Mouse (Mus musculus): Measurements from ENCODE around the gene Rab1a.
"Not testable (repeated sequence)": the region's sequence is repeated elsewhere in the genome, so short reads cannot be mapped to it uniquely, and the experiment has no call there.

Rab1a gene

DNA sequence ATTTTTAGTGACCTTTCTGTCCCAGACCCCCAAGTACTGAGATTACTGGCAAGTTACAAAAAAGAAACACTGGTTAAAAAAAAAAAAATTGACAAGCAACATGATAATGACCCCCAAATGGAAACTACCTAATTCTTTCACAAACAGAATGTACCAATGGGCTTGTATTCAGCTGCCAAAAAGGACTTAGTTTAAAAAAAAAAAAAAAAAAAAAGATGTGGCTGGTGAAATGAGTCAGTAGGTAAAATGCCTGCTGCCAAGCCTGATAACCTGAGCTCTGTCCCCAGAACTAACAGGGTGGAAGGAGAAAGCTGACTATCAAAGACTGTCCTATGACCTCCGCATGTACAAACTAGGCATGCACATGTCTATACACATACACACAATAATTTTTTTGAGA, 16.0 kb downstream of the Rab1a start:
- DNase-seq (ENCODE audit: low read depth, low spot score), result no peak

DNA sequence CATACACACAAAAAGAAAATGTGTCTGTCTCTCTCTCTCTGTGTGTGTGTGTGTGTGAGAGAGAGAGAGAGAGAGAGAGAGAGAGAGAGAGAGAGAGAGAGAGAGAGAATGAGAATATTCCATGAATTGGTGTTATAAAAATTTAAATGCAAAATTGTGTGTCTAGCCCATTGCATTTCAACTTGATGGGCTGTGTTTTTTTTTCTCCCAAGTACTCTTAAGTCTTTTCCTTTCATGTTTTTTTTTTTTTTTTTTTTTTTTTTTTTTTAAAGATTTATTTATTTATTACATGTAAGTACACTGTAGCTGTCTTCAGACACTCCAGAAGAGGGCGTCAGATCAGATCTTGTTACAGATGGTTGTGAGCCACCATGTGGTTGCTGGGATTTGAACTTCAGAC, 20.4 kb downstream of the Rab1a start:
- not testable (repeated sequence) for DNase-seq (ENCODE audit: low read depth, low spot score)

DNA sequence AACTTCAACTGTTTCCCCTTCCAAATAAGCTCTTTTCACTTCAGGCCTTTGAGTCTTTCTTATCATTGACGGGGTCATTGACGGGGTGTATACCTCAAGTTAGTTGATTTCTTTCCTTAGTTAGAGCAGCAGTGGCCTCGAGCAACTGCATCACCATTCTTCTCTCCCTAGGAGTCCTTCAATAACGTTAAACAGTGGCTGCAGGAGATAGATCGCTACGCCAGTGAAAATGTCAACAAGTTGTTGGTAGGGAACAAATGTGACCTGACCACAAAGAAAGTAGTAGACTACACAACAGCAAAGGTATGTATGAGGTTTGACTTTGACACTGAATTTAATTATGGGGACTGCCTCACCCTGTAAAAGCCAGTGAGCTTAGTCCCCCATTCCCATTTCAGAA, 23.0 kb downstream of the Rab1a start:
- DNase-seq (ENCODE audit: low read depth, low spot score), result no peak

DNA sequence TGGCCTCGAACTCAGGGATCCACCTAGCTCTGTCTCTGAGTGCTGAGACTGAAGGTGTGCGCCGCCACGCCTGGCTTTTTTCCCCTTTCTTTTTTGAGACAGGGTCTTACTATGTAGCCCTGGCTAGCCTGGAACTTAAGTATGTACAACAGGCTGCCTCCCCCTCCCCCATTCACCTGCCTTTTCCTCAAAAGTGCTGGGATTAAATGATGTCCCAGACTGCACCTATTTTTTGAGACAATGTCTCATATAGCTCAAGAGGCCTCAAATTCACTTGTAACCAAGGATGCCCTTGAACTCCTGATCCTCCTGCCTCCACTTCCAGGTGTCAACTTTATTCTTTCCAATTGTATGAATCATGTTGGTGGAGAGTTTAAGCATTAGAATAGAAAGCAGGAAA, 24.7 kb downstream of the Rab1a start:
- DNase-seq (ENCODE audit: low read depth, low spot score), result no peak

DNA sequence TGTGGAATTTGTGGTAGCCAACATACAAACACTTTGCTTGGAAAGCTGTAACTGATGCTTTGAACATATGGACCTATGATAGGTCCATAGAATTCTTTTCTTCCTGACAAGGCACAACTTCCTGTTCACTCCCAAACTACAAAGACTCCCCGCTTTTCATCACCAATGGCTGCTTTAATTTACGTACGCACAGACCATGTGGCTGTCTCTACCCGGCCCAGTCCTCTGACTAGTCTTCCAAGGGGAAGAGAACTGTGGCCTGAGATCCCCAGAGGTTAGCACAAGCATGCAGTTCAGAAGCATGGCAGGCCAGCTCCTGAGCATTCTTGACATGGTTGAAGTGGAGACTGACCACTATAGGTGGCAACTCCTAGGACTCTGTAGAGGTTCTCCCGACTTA, 27.4 kb downstream of the Rab1a start:
- DNase-seq (ENCODE audit: low read depth, low spot score), result no peak

DNA sequence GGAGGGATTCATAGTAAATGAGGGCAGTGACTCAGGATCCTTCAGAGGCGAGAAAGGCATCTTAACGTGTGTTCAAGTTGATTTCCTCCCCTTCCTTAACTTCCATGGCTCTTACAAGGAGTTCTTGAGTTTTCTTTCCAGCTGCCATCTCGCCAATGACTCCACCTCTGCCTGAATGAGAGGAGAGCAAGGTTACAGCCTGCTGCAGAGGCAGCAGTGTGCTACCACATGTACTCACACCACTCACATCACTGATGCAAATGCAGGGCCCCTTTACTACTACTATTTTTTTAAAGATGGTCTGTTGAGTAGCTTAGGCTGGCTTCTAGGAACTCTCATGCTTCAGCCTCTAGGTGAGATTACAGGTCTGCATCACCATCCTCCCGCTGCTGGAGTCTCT, 28.1 kb downstream of the Rab1a start:
- DNase-seq (ENCODE audit: low read depth, low spot score), result no peak

DNA sequence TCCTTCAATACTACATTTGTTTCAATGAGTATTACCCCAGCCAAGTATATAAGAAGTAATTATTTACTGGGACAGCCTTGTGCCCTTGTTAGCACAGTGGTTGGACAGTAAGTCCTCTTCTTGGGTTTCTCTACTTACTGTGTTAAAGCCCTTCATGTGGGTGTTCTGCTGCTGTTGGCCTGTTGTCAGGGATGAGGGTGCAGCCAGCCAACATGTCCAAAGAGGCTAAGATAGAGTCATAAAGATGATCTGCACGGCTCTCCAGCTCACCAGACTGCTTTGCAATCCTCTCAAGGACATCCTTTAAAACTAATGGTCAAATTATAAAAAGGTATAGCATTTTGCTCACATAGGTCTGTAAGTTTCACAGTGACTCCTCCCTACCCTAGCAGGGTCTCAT, 29.1 kb downstream of the Rab1a start:
- no peak for DNase-seq (ENCODE audit: low read depth, low spot score)

DNA sequence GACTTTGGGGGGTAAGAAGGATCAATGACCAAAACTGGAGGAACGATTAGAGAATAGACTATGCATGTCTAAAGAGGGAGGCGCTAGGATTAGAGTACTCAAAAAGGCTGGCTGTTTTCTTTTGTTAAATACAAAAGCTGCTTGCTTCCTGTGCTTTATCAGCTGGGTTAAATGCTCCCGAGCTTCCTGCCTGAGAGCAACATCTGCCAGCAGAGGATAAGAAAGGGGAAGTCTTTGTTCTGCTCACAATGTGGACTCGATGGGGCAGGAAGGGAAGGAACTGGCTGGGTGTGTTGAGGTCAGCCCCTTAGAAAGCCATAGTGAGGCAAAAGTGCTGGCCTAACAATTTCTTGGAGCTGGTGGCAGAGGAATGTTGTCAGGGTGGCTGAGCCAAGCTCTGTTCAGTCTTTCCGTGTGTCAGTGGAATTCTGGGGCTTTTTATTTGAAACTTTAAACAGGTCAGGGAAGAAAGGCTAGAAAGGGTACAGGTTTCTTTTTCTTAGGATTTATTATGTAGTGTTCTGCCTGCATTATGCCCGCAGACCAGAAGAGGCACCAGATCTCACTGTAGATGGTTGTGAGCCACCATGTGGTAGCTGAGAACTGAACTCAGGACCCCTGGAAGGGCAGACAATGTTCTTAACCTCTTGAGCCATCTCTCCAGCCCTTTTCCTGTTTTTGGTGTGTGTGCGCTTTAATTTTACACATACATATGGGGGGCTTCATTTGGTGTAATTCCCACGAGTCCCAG, 30.1 kb downstream of the Rab1a start:
- DNase-seq (ENCODE audit: low read depth, low spot score), result peak; percentile 95

DNA sequence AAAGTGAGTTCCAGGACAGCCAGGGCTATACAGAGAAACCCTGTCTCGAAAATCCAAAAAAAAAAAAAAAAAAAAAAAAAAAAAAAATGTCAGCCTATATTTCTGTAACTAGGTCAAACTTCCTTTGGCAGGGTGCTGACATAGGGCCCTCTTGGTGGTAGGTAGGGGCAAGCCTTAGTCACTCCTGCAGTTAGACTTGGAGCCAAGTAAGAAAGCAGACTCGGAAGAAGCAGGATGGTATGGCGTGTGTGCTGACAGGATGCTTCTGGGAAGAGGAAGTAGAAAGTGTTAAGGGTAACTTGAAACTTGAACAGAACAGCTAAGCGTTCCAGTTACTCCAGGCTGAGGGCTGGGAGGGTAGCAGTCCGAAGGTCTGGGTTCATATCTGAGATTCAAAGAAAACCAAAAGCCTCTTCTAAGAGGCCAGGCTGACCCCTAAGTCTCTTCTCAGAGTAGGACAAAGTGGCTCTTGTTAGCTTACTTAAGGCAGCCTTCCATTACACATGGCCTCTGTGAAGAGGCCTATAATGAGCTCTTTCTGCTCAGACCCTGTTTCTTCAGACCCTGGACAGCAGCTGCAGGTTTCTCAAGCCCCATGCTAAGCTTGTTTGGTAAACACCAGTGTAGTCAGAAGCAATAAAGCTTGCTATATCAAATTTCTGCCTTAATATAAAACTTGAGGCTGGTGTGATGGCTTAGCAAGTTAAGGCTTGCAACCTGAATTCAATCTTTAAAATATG, 31.0 kb downstream of the Rab1a start:
- DNase-seq (ENCODE audit: low read depth, low spot score), result no peak

DNA sequence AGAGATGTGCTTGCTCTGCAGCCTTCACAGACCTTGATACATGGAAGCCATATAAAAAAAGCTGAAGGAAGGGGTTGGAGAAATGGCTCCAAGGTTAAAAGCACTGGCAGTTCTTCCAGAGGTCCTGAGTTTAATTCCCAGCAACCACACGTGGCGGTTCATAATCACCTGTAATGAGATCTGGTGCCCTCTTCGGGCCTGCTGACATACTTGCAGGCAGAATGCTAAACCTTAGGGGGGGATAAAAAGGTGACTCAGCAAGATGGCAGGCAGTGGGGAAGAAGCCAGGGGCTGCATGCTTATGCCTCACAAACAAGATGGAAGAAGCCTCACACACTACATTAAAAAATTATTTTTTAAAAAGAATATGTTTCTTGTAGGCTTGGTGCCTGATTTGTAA, 33.0 kb downstream of the Rab1a start:
- DNase-seq (ENCODE audit: low read depth, low spot score), result no peak

DNA sequence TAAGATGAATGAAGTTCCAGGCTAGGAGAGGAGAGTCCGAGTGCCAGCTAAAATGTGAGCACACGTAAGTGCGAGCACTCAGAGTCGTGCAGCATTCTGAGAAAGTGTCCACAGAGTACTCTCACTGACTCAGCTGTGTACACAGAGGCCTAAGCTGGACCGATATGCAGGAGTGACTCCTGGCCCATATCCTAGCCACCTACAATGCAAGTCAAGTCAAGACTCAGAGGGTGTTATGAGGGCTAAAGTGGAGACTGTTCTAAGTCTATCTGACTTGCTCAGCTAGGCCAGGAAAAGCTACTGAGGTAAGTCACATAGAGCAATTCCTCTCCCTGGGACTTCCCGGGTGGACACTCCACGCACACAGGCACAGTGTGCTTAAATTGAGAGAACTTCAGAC, 35.8 kb downstream of the Rab1a start:
- DNase-seq (ENCODE audit: low read depth, low spot score), result no peak

DNA sequence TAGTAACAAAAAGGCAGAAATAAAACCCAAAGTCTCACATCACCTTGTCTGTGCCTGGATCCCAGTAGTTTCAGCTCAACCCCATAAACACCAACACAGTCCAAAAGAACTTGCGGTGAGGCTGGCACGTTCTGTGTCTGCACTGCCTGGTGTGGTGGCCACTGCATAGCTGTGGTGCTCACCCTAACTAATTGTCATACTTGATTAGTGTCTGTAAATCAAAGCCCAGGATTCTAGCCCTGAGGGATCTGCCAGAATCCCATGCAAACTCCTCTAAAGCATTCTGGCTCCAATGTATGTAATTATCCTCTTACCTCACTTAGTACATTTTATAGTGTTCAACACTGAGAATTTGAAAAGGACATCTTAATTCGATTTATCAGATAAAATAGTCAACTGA, 36.7 kb downstream of the Rab1a start:
- no peak for DNase-seq (ENCODE audit: low read depth, low spot score)

DNA sequence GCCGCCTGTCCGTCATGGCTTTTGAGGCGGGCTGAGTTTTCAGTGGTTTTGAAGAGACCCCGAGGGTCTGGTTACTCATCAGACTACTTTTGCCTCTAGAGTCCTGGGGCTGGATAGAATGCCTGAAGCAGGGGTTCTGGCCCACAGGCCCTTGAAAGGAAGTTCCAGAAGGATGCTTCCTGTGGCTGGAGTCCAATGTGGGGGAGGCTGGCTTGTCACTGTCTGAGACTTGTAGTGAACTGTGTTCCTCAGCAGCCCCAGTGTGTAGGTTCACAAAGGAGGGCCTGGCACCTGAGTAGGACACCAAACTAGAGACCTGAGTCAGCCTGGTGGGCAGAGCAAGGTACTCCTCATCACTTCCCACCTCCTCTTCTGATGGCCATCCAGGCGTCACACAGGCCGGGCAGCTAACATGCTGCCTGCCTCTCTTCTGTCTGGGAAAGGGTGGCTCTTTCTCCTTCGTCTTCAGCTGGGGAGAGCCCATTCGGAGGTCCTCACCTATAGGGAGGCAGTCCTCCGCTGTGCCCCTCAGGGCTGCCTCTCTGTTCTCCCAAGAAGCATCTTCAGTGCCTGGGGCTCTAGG, 38.1 kb downstream of the Rab1a start:
- no peak for DNase-seq (ENCODE audit: low read depth, low spot score)

DNA sequence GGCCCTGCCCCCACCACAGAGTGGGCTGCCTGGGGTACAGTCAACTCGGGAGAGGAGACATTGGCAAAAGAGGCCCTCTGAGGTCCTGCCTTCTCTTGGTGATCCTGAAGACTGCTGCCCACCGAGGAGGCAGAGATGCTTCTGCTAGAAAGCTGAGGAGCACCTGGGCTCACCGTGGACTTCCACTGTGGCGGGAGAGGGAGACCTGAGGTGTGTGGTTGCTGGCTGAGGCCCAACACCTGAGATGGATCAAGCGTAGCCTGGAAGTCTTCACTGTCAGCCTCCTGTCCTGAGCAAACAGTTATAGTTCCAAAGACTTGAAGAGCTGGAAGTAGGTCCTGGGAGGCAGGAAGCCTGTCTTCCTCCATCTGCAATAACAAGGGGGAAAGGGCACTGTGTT, 39.1 kb downstream of the Rab1a start:
- no peak for DNase-seq (ENCODE audit: low read depth, low spot score)

DNA sequence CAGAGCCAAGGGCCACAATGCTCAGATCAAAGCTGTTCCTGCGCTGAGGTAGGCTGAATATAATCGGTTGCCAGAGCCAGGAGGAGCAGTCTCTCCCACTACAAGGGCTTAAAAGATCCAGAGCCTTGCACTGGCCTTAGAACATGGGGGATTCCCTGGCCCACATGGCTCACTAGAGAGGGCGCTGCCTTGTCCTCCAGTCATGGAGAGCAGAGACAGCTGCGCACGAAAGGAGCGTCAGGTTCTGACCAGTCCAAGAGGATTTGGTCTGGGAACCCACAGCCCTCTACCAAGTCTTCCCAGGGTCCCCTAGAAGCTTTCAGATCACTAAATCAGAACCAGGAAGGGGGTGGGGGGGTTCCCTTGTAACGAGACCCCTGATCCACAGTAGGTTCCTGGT, 40.1 kb downstream of the Rab1a start:
- DNase-seq (ENCODE audit: low read depth, low spot score), result no peak

DNA sequence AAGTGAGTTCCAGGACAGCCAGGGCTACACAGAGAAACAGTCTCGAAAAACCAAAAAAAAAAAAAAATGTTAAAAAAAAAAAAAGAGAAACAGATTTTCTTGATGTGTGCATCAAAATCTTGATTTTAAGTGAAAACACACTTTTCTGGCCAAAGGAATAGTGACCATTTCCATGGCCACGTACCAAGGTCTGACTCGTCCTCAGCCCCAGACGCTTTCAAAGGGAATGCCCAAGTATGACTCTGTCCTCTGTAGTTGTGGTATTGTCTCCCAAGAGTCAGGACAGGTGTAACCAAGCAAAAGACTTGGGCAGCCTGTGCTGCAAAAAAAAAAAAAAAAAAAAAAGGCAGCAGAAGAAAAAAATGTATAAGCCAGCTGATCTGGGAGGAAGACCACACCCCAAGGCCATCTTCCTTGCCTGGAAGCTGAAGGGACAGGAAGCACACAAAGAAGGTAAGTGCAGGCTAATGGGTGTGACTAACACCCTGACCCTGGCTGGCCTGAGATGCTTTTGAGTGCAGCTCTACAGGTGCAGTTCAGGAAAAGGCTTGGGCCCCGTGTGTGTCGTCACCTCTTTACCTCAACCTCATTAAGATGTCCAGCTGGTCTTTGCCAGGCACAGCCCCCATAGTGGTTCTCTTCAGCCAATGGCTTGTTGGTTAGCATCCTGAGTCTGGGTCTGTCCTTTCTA, 41.3 kb downstream of the Rab1a start:
- DNase-seq (ENCODE audit: low read depth, low spot score), result no peak

DNA sequence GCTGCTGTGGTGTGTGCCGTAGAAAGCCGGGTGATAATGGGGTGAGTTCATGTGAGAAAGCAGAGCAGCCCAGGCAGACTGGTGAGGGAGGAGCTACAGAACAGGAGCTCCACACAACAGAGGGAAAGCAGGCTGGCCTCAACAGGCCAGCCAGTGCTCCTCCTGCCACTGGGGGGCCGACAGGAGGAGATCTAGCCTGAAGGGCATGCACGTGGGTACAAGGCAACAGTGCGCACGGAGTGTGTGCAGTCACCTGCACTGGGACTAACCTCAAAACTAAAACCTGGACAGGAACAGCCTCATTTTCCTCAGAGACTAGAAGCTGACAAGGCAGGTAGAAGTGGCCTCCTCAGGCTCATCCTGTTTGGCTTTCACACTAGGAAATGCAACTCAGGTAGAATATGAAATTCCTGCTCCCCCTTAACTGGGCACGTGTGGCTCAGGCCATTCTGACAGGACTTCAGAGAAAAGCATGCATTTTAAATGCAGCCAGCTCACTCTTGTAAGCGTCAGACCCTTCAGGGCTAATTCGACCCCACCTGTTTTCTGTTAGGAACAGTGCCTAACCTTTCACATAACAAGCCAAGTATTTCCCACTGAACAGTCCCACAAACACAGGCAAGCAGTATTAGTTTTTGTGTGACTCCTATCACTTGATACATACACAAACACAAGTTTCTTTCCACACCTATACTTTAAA, 42.1 kb downstream of the Rab1a start:
- DNase-seq (ENCODE audit: low read depth, low spot score), result no peak

DNA sequence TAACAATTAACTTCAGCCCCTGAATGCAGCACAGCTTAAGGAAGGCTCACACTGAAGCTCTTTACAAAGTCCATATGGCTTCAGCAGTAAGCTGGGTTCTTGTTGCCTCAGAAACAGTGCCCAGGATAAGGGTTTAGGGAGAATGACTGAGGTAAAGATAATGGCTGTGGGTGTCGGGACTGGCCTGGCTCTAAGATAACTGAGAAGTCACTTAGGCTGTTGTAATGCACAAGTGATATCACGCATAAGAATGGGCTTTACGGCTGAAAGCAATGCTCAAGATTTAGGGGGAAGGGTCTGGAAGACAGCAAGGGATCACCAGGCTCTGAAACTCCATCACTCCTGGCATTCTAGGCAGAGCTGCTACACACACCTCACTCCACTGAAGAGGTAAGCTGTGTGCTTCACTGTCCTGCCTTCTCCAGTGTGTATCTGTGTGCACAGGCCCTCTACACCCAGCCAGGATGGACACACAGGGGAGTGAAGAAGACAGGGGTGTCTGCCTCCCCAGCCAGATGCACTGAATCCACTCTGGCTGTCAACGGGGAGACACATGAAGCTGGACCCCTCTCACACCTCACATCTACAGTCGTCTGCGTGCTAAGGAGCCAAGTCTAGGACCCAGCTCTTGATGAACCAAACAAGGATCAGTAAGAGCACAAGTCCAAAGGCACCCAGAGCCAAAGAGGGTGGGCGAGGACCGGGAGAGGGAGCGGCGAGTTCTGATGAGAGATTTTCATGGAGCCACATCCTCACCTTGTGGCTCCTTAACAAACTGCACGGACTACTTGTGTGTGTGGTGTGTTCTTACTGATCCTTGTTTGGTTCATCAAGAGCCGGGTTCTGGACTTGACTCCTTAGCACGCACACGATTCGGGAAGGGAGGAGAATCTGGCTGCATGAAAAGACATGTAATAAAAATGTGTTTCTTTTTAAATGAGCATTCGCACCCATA, 43.4 kb downstream of the Rab1a start:
- DNase-seq (ENCODE audit: low read depth, low spot score), result no peak

DNA sequence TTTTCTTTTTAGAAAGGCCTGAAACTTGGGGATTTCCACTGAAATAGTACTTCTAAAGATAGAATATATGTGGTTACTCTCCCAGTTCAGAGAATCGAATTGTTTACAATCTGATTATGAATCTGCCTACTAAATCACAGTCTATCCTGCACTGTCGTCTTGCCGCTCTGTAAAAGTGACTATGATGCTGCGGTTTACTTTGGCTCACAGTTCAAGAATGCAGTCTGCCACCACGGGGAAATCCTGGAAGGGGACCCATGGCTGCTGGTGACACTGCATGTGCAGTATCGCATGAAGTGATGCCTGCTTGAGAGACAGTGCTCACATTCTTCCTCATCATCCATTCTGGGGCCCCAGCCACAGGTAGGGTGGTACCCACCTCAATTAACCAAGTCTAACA, 44.1 kb downstream of the Rab1a start:
- DNase-seq (ENCODE audit: low read depth, low spot score), result no peak

DNA sequence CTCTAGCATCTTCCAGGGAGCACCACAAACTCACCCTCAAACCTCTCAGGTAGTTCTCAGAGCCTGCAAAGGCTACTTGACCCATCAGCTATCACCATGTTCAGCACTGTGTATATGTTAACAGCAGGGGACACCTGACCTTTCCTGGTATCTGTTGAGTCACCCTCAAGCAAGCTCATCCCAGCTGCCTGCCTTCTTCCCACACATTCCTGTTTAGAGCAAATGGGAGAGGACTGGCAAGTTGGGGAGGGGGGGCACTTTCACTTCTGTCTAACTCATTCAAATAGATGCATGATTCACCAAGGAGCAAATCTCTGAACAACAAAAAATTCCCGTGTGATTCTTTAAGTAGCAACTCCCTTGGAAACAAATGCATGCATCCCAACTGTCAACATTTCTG, 45.4 kb downstream of the Rab1a start:
- DNase-seq (ENCODE audit: low read depth, low spot score), result no peak

All from WW6 (cell line).